Mouse (Mus musculus) left cerebral cortex, adult 2 months (tissue): ENCODE results near the gene Phyhipl. TPM values are rescaled to one million over a fixed set of nuclear protein-coding genes. Genes with fewer than 3 reads are reported as not detected.

ENCODE experiments used
- DNase-seq, 2 experiments: peaks; one replicate each; pipeline ENCODE4 v3.0.0; 2021 to 2022; ENCODE audit warnings: low spot score in 2 of 2, mixed read lengths in 1 of 2; ENCODE audit errors: extremely low spot score in 1 of 2
- H3K27ac ChIP-seq: fragments of 200-600 bp; 2 replicates; pipeline ENCODE4 v1.8.1; 2022
- H3K4me3 ChIP-seq: fragments of 200-600 bp; 2 replicates; pipeline ENCODE4 v1.8.1; 2022
- CTCF ChIP-seq: fragments of 200-600 bp; IDR thresholded peaks from 2 replicates; pipeline ENCODE4 v1.8.1; 2022; ENCODE audit warnings: antibody characterized with exemption, mild to moderate bottlenecking, moderate library complexity
- intact Hi-C: fragments of 180-260 bp; cut with DNase I; formaldehyde crosslinking; loops from one replicate; pipeline ENCODE4 v1.15.1; 2025
- total RNA-seq, 2 experiments: library from RNA; stranded (reverse); gene quantifications; 2 replicates each; pipeline ENCODE4 v1.2.3; 2021

Phyhipl gene
- total RNA-seq, 2 experiments from 2014 or later, result 212 to 221 TPM

DNA sequence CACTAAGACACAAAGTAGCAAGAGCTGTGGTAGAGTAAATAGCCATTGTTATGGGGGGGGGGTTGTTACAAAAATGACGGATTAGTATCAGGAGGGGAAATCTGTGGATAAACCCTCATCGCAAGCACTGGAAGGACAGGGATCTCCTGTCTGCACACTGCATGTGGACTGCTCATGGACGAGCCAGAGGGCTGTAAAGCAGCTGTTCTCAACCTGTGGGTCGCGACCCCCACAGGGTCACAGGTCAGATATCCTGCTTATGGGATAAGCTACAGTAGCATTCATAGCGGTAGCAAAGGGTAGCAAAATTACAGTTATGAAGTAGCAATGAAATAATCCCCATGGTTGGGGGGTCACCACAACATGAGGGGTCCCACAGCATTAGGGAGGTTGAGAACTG is 39.4 kb downstream of the Phyhipl start:
- intact Hi-C loops, result no loop called here
- TF ChIP-seq CTCF, result no peak
- Histone ChIP-seq H3K27ac (no peak overlapping the region), H3K4me3 (no peak overlapping the region)
- DNase-seq, result no peak

GRCm38 (mm10) chr10:70611633-70612032 is 44.1 kb downstream of the Phyhipl start:
- no peak; the same call in 1 of the 2 replicates for TF ChIP-seq CTCF
- Histone ChIP-seq H3K27ac (no peak overlapping the region), H3K4me3 (no peak overlapping the region)
- intact Hi-C loops, result no loop called here
- no peak for DNase-seq

DNA sequence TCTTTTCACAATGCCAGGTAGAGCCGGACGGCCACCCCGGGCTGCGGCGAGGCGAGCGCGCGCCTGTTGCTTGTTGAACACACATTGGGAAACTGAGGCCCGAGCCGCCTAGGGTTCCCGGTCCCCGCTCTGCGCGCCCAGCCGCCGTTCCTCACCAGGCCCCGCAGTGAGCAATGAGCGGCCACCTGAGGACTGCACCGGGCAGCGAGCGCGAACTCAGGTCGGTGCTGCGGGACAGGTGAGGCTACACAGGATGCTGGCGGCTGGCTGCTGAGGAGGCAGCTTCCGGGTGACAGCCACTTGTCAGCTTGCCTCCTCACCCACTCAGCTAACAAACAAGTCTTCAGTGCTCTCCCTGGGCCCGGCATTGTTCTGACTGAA is 55.9 kb downstream of the Phyhipl start:
- no peak for TF ChIP-seq CTCF
- peak overlapping the region; percentile 97 for H3K27ac ChIP-seq
- H3K4me3 ChIP-seq, result peak overlapping the region; percentile 95
- intact Hi-C loops, result loop anchor here (1.0 to 10.0 kb wide), 6 partner anchors 37 to 615 kb away; no protein-coding TSS in a partner anchor
- DNase-seq, result no peak

DNA sequence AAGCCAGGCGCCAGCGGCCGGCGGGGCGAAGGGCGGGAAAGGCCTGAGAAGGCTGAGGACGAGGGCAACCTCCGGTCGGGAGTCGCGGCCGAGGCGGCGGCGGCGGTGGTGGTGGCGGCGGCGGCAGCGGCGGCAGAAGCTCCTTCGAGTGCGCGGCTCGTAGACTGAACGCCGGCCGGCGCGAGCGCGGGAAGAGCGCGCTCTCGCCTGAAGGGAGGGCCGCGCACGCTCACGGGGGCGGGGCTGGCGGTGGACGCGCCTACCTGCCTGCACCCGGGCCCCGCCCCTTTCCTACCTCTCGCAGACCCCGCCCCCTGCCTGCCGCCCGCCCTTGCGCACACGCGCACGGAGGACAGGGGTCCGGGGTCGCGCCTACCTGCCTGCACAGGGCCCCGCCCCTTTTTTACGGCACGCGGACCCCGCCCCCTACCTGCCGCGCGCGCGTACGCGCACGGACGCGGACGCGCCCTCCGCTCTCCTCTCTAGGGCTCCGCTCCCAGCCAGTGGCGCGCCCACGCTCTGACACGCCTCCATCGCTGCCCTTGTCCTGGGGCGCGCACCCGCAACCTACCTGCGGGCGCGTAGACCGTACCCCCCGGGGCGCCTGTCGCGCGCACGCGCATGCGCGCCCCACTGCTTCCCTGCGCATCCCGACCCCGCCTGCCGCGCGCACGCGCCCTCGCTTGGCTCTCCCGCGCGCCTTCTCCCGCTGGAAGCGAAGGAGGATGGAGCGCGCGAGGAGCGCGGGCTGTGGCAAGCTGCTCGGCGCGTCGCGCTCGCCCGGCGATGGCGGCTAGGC is 56.4 kb downstream of the Phyhipl start:
- peak overlapping the region; percentile 97 for H3K27ac ChIP-seq
- TF ChIP-seq CTCF, result no peak
- DNase-seq, result peak; percentile 93 to 94
- H3K4me3 ChIP-seq, result peak overlapping the region; percentile 95
- intact Hi-C loops, result loop anchor here (1.0 to 10.0 kb wide), 5 partner anchors 49 to 615 kb away; no protein-coding TSS in a partner anchor

- intact Hi-C loops, result loop anchor here (1.0 to 10.0 kb wide), 5 partner anchors 50 to 616 kb away; no protein-coding TSS in a partner anchor
- H3K27ac ChIP-seq, result peak overlapping the region; percentile 97
- H3K4me3 ChIP-seq, result peak overlapping the region; percentile 95
- peak in 1 of 2 experiments; percentile 61 for DNase-seq
- TF ChIP-seq CTCF, result no peak; the same call in 1 of the 2 replicates
These were observed 57.1 kb downstream of the Phyhipl start for GRCm38 (mm10) chr10:70598516-70599125.

- DNase-seq, result peak in 1 of 2 experiments; percentile 17
- intact Hi-C loops, result loop anchor here (2.0 to 10.0 kb wide), 4 partner anchors 51 to 617 kb away; no protein-coding TSS in a partner anchor
- TF ChIP-seq CTCF, result no peak
These were observed 57.7 kb downstream of the Phyhipl start for GRCm38 (mm10) chr10:70598081-70598515.

GRCm38 (mm10) chr10:70594007-70594406 is 61.8 kb downstream of the Phyhipl start:
- Histone ChIP-seq H3K4me3 (no peak overlapping the region), H3K27ac (0 out of 2 replicates have a peak overlapping the region, but pooled peaks have one; percentile 28)
- peak in 1 of 2 experiments; percentile 23 for DNase-seq
- intact Hi-C loops, result loop anchor here (10.0 kb wide), 1 partner anchor 621 kb away; no protein-coding TSS in a partner anchor
- peak; percentile 69 for TF ChIP-seq CTCF

More at GRCm38 (mm10) chr10:70598081-70598515, 57.7 kb downstream of the Phyhipl start:
- Histone ChIP-seq H3K4me3 (peak overlapping the region; percentile 95), H3K27ac (peak overlapping the region; percentile 97)

- H3K4me3 ChIP-seq, result no peak overlapping the region
- DNase-seq, result no peak
- intact Hi-C loops, result no loop called here
- no peak for TF ChIP-seq CTCF
- no peak overlapping the region for H3K27ac ChIP-seq
These were observed 68.8 kb downstream of the Phyhipl start for GRCm38 (mm10) chr10:70586876-70587405.

DNA sequence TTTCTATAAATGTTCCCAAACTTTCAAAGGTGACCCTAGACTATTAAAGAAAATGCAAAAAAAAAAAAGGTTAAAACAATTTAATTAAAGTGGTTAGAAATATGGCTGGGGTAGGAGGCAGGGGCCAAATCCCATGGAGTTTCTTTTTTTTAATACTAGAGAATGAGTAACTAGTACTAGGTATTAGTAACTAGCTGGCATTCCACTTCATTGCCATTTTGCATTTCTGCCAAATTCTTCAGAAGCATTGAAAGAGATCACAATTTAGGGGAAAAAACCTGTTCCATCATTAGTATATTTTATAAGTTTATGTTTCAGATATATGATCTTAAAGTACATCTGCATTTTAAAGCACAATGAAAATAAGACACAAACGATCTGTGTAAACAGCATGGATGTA is 71.6 kb downstream of the Phyhipl start:
- no peak overlapping the region for H3K4me3 ChIP-seq
- no peak for DNase-seq
- TF ChIP-seq CTCF, result no peak
- H3K27ac ChIP-seq, result no peak overlapping the region
- intact Hi-C loops, result no loop called here

DNA sequence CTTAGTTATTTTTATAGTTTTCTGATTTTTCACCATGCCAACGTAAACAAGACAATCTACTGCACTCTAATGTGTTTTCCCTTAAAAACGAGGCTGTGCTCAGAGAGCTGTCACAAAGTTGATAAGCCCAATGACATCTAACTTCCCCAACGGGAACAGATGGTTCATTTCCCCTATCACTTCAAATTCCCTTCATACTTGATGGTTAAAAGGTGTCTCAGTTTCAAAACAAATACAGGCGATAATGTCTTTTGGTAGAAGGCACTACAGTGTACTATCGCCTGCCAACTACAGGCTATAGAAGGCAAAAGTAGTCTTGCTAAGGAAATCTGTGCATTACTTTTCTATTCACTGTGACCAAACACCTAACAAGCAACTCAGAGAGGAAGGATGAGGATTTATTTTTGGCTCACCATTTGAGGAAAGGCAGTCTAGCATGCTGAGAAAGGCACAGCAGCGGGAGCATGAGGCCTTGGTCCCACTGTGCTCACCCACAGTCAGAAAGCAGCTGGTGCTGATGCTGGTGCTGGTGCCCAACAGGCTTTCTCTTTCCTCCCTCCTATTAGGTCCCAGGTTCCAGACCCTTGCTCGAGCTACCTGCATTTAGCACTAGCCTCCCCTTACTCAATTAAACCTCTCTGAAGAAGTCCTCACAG is 74.1 kb downstream of the Phyhipl start:
- H3K4me3 ChIP-seq, result no peak overlapping the region
- intact Hi-C loops, result no loop called here
- TF ChIP-seq CTCF, result no peak
- no peak overlapping the region; the same call in 1 of the 2 replicates for H3K27ac ChIP-seq
- DNase-seq, result no peak

DNA sequence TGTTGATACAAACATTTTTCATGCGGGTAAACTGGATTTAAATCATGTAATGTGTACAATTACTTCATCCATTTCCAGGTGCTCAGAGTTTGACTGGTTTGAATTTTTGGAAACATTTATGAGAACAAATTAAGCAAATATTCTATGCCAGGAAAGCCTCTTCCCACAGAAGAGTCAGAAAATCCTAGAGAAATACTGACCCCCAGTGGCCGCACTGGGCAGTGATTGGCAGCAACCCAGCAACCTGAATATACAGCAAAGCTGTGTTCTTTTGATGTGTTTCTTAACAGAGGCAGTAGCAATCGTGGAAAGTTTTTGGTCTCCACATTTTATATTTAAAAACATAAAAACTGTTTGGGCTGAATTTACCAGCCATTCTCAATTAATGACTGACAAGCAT is 92.1 kb downstream of the Phyhipl start:
- no peak overlapping the region for H3K27ac ChIP-seq
- intact Hi-C loops, result loop anchor here (1.0 to 10.0 kb wide), 6 partner anchors 195 to 654 kb away; no protein-coding TSS in a partner anchor
- TF ChIP-seq CTCF, result peak; percentile 93
- peak; percentile 67 to 81 for DNase-seq
- H3K4me3 ChIP-seq, result no peak overlapping the region
